8 mouse cellular contexts compared by ENCODE assay signal in the genomic region with DNA sequence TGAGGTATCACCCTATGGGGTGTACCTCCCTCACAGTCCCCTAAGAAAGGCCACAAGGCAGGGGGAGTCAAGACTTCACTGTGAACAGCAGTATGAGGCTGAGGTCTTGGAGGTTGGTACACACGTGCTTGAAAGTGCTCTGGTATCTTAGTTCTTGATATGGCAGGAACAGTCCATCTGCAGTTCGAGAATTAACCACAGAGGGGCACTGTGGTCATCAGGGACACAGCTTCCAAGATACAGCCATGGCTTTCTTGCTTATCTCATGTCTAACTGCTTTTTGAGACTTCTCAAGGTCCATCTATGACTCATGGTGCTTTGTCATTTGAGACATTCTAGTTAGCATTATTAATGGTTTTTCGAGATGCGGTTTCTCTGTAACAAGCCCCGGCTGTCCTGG. TPM values are rescaled to one million over a fixed set of nuclear protein-coding genes. Genes with fewer than 3 reads are reported as not detected.
A peak's percentile ranks its signal among the peaks of the same experiment; 100 is the strongest.
DNase-seq lines count a peak whose midpoint lies in the region; ATAC-seq and TF ChIP-seq lines count a peak whose summit lies in the region.

No protein-coding gene starts in this region.

- no peak for ATAC-seq in midbrain, embryonic 13.5 days
- 0 out of 2 replicates have a peak, but pooled peaks have one; percentile 36 for ATAC-seq in embryonic facial prominence, embryonic 11.5 days (replicated peaks; ENCODE audit: insufficient number of reproducible peaks, low FRiP score, low TSS enrichment, low read depth)
- peak; percentile 64 to 81 for ATAC-seq in hematopoietic stem cell, adult 5-6 weeks (replicated peaks in 1 of 2; ENCODE audit: insufficient read depth in 1 of 2, low FRiP score in 2 of 2, low TSS enrichment in 1 of 2, low read depth in 1 of 2, poor library complexity in 2 of 2, severe bottlenecking in 2 of 2)
- no peak for ATAC-seq in midbrain, postnatal 0 days (ENCODE audit: low FRiP score)
- ATAC-seq in stomach, postnatal 0 days (ENCODE audit: low FRiP score, low TSS enrichment): peak; percentile 78

- no peaks in the 10 kb centered on the region for H3K9me3 ChIP-seq in midbrain, embryonic 10.5 days (replicated peaks)
- no peaks in the 10 kb centered on the region for H3K9me3 ChIP-seq in midbrain, embryonic 13.5 days
- H3K9me3 ChIP-seq in embryonic facial prominence, embryonic 11.5 days (replicated peaks; ENCODE audit: control insufficient read depth, low read length): no peaks in the 10 kb centered on the region
- H3K9me3 ChIP-seq in midbrain, postnatal 0 days (ENCODE audit: low read length): no peaks in the 10 kb centered on the region
- no peaks in the 10 kb centered on the region for H3K9me3 ChIP-seq in stomach, postnatal 0 days (ENCODE audit: control insufficient read depth, low read length)

- H3K4me1 ChIP-seq in midbrain, embryonic 10.5 days: peaks cover 15% of the 10 kb centered on the region
- peaks cover 15% of the 10 kb centered on the region; the same call in 1 of the 2 replicates for H3K4me1 ChIP-seq in midbrain, embryonic 13.5 days (replicated peaks)
- no peaks in the 10 kb centered on the region for H3K4me1 ChIP-seq in embryonic facial prominence, embryonic 11.5 days (ENCODE audit: control insufficient read depth, insufficient read depth, low read length)
- H3K4me1 ChIP-seq in midbrain, postnatal 0 days (ENCODE audit: insufficient read depth, low read length): no peaks in the 10 kb centered on the region
- peaks cover 10% of the 10 kb centered on the region; the same call in 1 of the 2 replicates for H3K4me1 ChIP-seq in stomach, postnatal 0 days (replicated peaks; ENCODE audit: control insufficient read depth, insufficient read depth)

- H3K4me2 ChIP-seq in midbrain, embryonic 13.5 days (replicated peaks): no peak overlapping the region
- no peak overlapping the region for H3K4me2 ChIP-seq in embryonic facial prominence, embryonic 11.5 days (ENCODE audit: low read depth, low read length)
- H3K4me2 ChIP-seq in midbrain, postnatal 0 days (ENCODE audit: low read depth, low read length, poor library complexity, severe bottlenecking): no peak overlapping the region
- no peak overlapping the region for H3K4me2 ChIP-seq in stomach, postnatal 0 days (replicated peaks; ENCODE audit: low read depth)

- H3K36me3 ChIP-seq in midbrain, embryonic 10.5 days: no peaks in the 10 kb centered on the region
- no peaks in the 10 kb centered on the region for H3K36me3 ChIP-seq in midbrain, embryonic 13.5 days
- no peaks in the 10 kb centered on the region for H3K36me3 ChIP-seq in embryonic facial prominence, embryonic 11.5 days (replicated peaks; ENCODE audit: control insufficient read depth, insufficient read depth, low read depth, low read length)
- no peaks in the 10 kb centered on the region for H3K36me3 ChIP-seq in midbrain, postnatal 0 days (ENCODE audit: insufficient read depth, low read length)
- no peaks in the 10 kb centered on the region for H3K36me3 ChIP-seq in stomach, postnatal 0 days (ENCODE audit: control insufficient read depth, insufficient read depth, low read length)

- DNase-seq in midbrain, embryonic 10.5 days (ENCODE audit: low spot score): peak; percentile 67
- peak; percentile 41 to 75 for DNase-seq in adrenal gland, postnatal 4 days (ENCODE audit: low spot score in 2 of 2)
- peak; percentile 79 for DNase-seq in embryonic facial prominence, embryonic 11.5 days (ENCODE audit: low spot score)
- peak; percentile 61 to 77 for DNase-seq in left cerebral cortex, postnatal 36 days (ENCODE audit: low spot score in 2 of 2)
- peak; percentile 75 for DNase-seq in midbrain, postnatal 0 days (ENCODE audit: low spot score)
- DNase-seq in stomach, postnatal 0 days (ENCODE audit: low spot score): peak; percentile 87

- peak; percentile 80 for TF ChIP-seq CTCF in midbrain, postnatal 0 days (IDR thresholded peaks at IDR 0.05)
- peak; percentile 92 for TF ChIP-seq CTCF in stomach, postnatal 0 days (IDR thresholded peaks at IDR 0.05; ENCODE audit: low read depth)

- H3K4me3 ChIP-seq in midbrain, embryonic 10.5 days: no peak overlapping the region
- no peak overlapping the region for H3K4me3 ChIP-seq in midbrain, embryonic 13.5 days (replicated peaks)
- no peak overlapping the region for H3K4me3 ChIP-seq in embryonic facial prominence, embryonic 11.5 days (ENCODE audit: low read depth, low read length)
- H3K4me3 ChIP-seq in midbrain, postnatal 0 days (ENCODE audit: low read depth, low read length): no peak overlapping the region
- H3K4me3 ChIP-seq in stomach, postnatal 0 days (ENCODE audit: low read depth, low read length): no peak overlapping the region

- peaks cover 44% of the 10 kb centered on the region for H3K27me3 ChIP-seq in midbrain, embryonic 10.5 days (ENCODE audit: low read depth, poor library complexity, severe bottlenecking)
- H3K27me3 ChIP-seq in midbrain, embryonic 13.5 days: peaks cover 42% of the 10 kb centered on the region
- 0 out of 2 replicates have a peak, but pooled peaks cover 2% of the 10 kb centered on the region for H3K27me3 ChIP-seq in embryonic facial prominence, embryonic 11.5 days (ENCODE audit: control insufficient read depth, insufficient read depth, low read length)
- H3K27me3 ChIP-seq in midbrain, postnatal 0 days (ENCODE audit: insufficient read depth, low read length): no peaks in the 10 kb centered on the region
- no peaks in the 10 kb centered on the region for H3K27me3 ChIP-seq in stomach, postnatal 0 days (ENCODE audit: control insufficient read depth, insufficient read depth, low read length)

- no peak overlapping the region for H3K9ac ChIP-seq in midbrain, embryonic 13.5 days (replicated peaks)
- no peak overlapping the region for H3K9ac ChIP-seq in embryonic facial prominence, embryonic 11.5 days (replicated peaks; ENCODE audit: low read length)
- H3K9ac ChIP-seq in midbrain, postnatal 0 days (replicated peaks; ENCODE audit: low read length, poor library complexity, severe bottlenecking): no peak overlapping the region
- H3K9ac ChIP-seq in stomach, postnatal 0 days (ENCODE audit: low read length): no peak overlapping the region

- 33% methylated on average over 5 of the region's 5 CpGs for WGBS in midbrain, embryonic 10.5 days
- 25% methylated on average over 5 of the region's 5 CpGs for whole genome bisulfite sequencing in midbrain, embryonic 13.5 days
- 36% methylated on average over 5 of the region's 5 CpGs for WGBS in embryonic facial prominence, embryonic 11.5 days
- WGBS in midbrain, postnatal 0 days: 27% methylated on average over 5 of the region's 5 CpGs
- WGBS in stomach, postnatal 0 days: 15% methylated on average over 5 of the region's 5 CpGs

- H3K27ac ChIP-seq in midbrain, embryonic 10.5 days (replicated peaks): no peak overlapping the region
- no peak overlapping the region for H3K27ac ChIP-seq in midbrain, embryonic 13.5 days
- H3K27ac ChIP-seq in embryonic facial prominence, embryonic 11.5 days (replicated peaks; ENCODE audit: low read depth, low read length): no peak overlapping the region
- H3K27ac ChIP-seq in midbrain, postnatal 0 days (ENCODE audit: low read depth, low read length): no peak overlapping the region
- H3K27ac ChIP-seq in stomach, postnatal 0 days (replicated peaks): no peak overlapping the region

- no peak for TF ChIP-seq EP300 in stomach, postnatal 0 days (optimal IDR thresholded peaks at IDR 0.05)

- intact Hi-C loops in left cerebral cortex, postnatal 36 days (cut with DNase I): loop anchor here (5.0 kb wide), 1 partner anchor 62 kb away; no protein-coding TSS in a partner anchor

RNA-seq across cellular contexts. Expression of a gene that starts 3.0 kb away (rescaled TPM):
- 42.0 and 63.0 TPM in 2 replicates for polyA plus RNA-seq in midbrain, embryonic 10.5 days (2016; fragmentation: Nextera tagmentation; extraction: Ambion mirVana)
- 15.9 TPM in 2 replicates for polyA plus RNA-seq in midbrain, embryonic 13.5 days (2015; fragmentation: Nextera tagmentation; extraction: Ambion mirVana)
- total RNA-seq in adrenal gland, postnatal 4 days (2021): 10 to 100 TPM; 17.4 to 17.8 TPM
- polyA plus RNA-seq in embryonic facial prominence, embryonic 11.5 days (2014; fragmentation: Nextera tagmentation; extraction: Ambion mirVana): 32.7 and 35.1 TPM in 2 replicates
- 64.6 and 82.1 TPM in 2 replicates for total RNA-seq in hematopoietic stem cell, adult 5-6 weeks (2017)
- total RNA-seq in left cerebral cortex, postnatal 36 days (2021): 100 to 1,000 TPM; 125 to 138 TPM
- 96.0 and 129 TPM in 2 replicates for total RNA-seq in midbrain, postnatal 0 days (2014; rRNA removed)
- polyA plus RNA-seq in midbrain, postnatal 0 days (2015; fragmentation: Nextera tagmentation; extraction: Ambion mirVana): 48.4 and 50.1 TPM in 2 replicates
- polyA plus RNA-seq in stomach, postnatal 0 days (2015; fragmentation: Nextera tagmentation; extraction: Ambion mirVana): 3.3 and 4.0 TPM in 2 replicates

RNA-seq across cellular contexts. Expression of a gene that starts 15.3 kb away (rescaled TPM):
- 2.0 and 2.4 TPM in 2 replicates for polyA plus RNA-seq in midbrain, embryonic 10.5 days (2016; fragmentation: Nextera tagmentation; extraction: Ambion mirVana)
- 4.9 and 6.2 TPM in 2 replicates for polyA plus RNA-seq in midbrain, embryonic 13.5 days (2015; fragmentation: Nextera tagmentation; extraction: Ambion mirVana)
- 10 to 100 TPM; 21.3 to 22.1 TPM for total RNA-seq in adrenal gland, postnatal 4 days (2021)
- 4.0 TPM in 2 replicates for polyA plus RNA-seq in embryonic facial prominence, embryonic 11.5 days (2014; fragmentation: Nextera tagmentation; extraction: Ambion mirVana)
- total RNA-seq in hematopoietic stem cell, adult 5-6 weeks (2017): 8.9 and 9.7 TPM in 2 replicates
- 10 to 100 TPM; 28.8 to 30.3 TPM for total RNA-seq in left cerebral cortex, postnatal 36 days (2021)
- 24.4 and 27.2 TPM in 2 replicates for total RNA-seq in midbrain, postnatal 0 days (2014; rRNA removed)
- 8.6 and 8.8 TPM in 2 replicates for polyA plus RNA-seq in midbrain, postnatal 0 days (2015; fragmentation: Nextera tagmentation; extraction: Ambion mirVana)
- 3.0 and 3.5 TPM in 2 replicates for polyA plus RNA-seq in stomach, postnatal 0 days (2015; fragmentation: Nextera tagmentation; extraction: Ambion mirVana)

RNA-seq across cellular contexts. Expression of a gene that starts 51.5 kb away (rescaled TPM):
- 1.4 and 1.9 TPM in 2 replicates for polyA plus RNA-seq in midbrain, embryonic 10.5 days (2016; fragmentation: Nextera tagmentation; extraction: Ambion mirVana)
- polyA plus RNA-seq in midbrain, embryonic 13.5 days (2015; fragmentation: Nextera tagmentation; extraction: Ambion mirVana): 1.0 and 1.7 TPM in 2 replicates
- 1 to 10 TPM; 2.6 to 3.2 TPM for total RNA-seq in adrenal gland, postnatal 4 days (2021)
- polyA plus RNA-seq in embryonic facial prominence, embryonic 11.5 days (2014; fragmentation: Nextera tagmentation; extraction: Ambion mirVana): 1.9 and 2.3 TPM in 2 replicates
- total RNA-seq in hematopoietic stem cell, adult 5-6 weeks (2017): 0.19 and 0.55 TPM in 2 replicates
- under 1 TPM; 0.64 to 0.88 TPM for total RNA-seq in left cerebral cortex, postnatal 36 days (2021)
- total RNA-seq in midbrain, postnatal 0 days (2014; rRNA removed): 1.8 and 2.0 TPM in 2 replicates
- polyA plus RNA-seq in midbrain, postnatal 0 days (2015; fragmentation: Nextera tagmentation; extraction: Ambion mirVana): 1.3 and 1.4 TPM in 2 replicates
- 2.4 and 2.5 TPM in 2 replicates for polyA plus RNA-seq in stomach, postnatal 0 days (2015; fragmentation: Nextera tagmentation; extraction: Ambion mirVana)

Comparison
In these comparisons a context has a peak if more than half of its experiments do, and no peak if none do; other contexts are left out.
1. ATAC-seq: peak in embryonic facial prominence, embryonic 11.5 days (single experiment), hematopoietic stem cell, adult 5-6 weeks (2 of 2) and stomach, postnatal 0 days (single experiment); none in midbrain, embryonic 13.5 days (single experiment) and midbrain, postnatal 0 days (single experiment).
2. Peak in every context shown above with its lines, with median percentiles within 50 percentile points of each other: DNase-seq.